9 mouse cellular contexts compared by ENCODE assay signal in genomic region chr15:5915261-5915660, GRCm38 (mm10).
DNase-seq lines count a peak whose midpoint lies in the region; ATAC-seq lines count a peak whose summit lies in the region.
"Had no signal": no experiment of that assay in that cellular context is flagged by ENCODE, and none has a peak within 500 bp of the region (broad histone marks: within the 10 kb centered on the region; RNA-seq: fewer than 3 reads in every experiment).

No protein-coding gene starts in this region.

- peak; percentile 64 for DNase-seq in forebrain, embryonic 14.5 days (ENCODE audit: low spot score)
- DNase-seq in midbrain, embryonic 14.5 days, result peak; percentile 84
- DNase-seq in midbrain, embryonic 10.5 days (ENCODE audit: low spot score), result no peak
- DNase-seq in ZHBTc4 (ENCODE audit: low read depth, low spot score), result peak; percentile 55
- peak; percentile 27 to 44 for DNase-seq in heart, postnatal 36 days

- H3K4me1 ChIP-seq in forebrain, embryonic 14.5 days (ENCODE audit: control insufficient read depth, insufficient read depth, low read length), result no peaks in the 10 kb centered on the region
- H3K4me1 ChIP-seq in forebrain, embryonic 16.5 days (replicated peaks; ENCODE audit: control insufficient read depth, insufficient read depth, low read length), result no peaks in the 10 kb centered on the region
- no peaks in the 10 kb centered on the region for H3K4me1 ChIP-seq in midbrain, embryonic 14.5 days (ENCODE audit: control insufficient read depth, insufficient read depth, low read length)
- no peaks in the 10 kb centered on the region for H3K4me1 ChIP-seq in midbrain, embryonic 10.5 days
- H3K4me1 ChIP-seq: heart, embryonic 13.5 days had no signal

- no peaks in the 10 kb centered on the region for H3K27me3 ChIP-seq in forebrain, embryonic 14.5 days (replicated peaks; ENCODE audit: control insufficient read depth, insufficient read depth, low read length)
- no peaks in the 10 kb centered on the region for H3K27me3 ChIP-seq in forebrain, embryonic 16.5 days (replicated peaks; ENCODE audit: control insufficient read depth, insufficient read depth, low read length)
- no peaks in the 10 kb centered on the region for H3K27me3 ChIP-seq in midbrain, embryonic 14.5 days (ENCODE audit: control insufficient read depth, insufficient read depth, low read length)
- H3K27me3 ChIP-seq in midbrain, embryonic 10.5 days (ENCODE audit: low read depth, poor library complexity, severe bottlenecking), result no peaks in the 10 kb centered on the region
- H3K27me3 ChIP-seq: heart, embryonic 13.5 days had no signal

- no peaks in the 10 kb centered on the region for H3K36me3 ChIP-seq in forebrain, embryonic 14.5 days (ENCODE audit: control insufficient read depth, insufficient read depth, low read length)
- H3K36me3 ChIP-seq in forebrain, embryonic 16.5 days (ENCODE audit: control insufficient read depth, insufficient read depth), result no peaks in the 10 kb centered on the region
- no peaks in the 10 kb centered on the region for H3K36me3 ChIP-seq in midbrain, embryonic 14.5 days (ENCODE audit: control insufficient read depth, insufficient read depth, low read length)
- H3K36me3 ChIP-seq in midbrain, embryonic 10.5 days, result no peaks in the 10 kb centered on the region
- H3K36me3 ChIP-seq: heart, embryonic 13.5 days had no signal

- intact Hi-C loops in heart, postnatal 36 days (cut with DNase I), result loop anchor here (1.0 to 5.0 kb wide), 3 partner anchors 167 to 720 kb away; no protein-coding TSS in a partner anchor

- WGBS in forebrain, embryonic 14.5 days, result 7% methylated on average over 2 of the region's 2 CpGs
- 8% methylated on average over 2 of the region's 2 CpGs for WGBS in forebrain, embryonic 16.5 days
- 11% methylated on average over 2 of the region's 2 CpGs for WGBS in midbrain, embryonic 14.5 days
- 27% methylated on average over 2 of the region's 2 CpGs for WGBS in midbrain, embryonic 10.5 days

- no peak overlapping the region for H3K9ac ChIP-seq in forebrain, embryonic 14.5 days (ENCODE audit: low read length)
- no peak overlapping the region for H3K9ac ChIP-seq in forebrain, embryonic 16.5 days (replicated peaks; ENCODE audit: low read depth, low read length)
- no peak overlapping the region for H3K9ac ChIP-seq in midbrain, embryonic 14.5 days (replicated peaks; ENCODE audit: low read length)
- H3K9ac ChIP-seq: heart, embryonic 13.5 days had no signal

- no peak overlapping the region for H3K27ac ChIP-seq in forebrain, embryonic 14.5 days (ENCODE audit: low read depth, low read length)
- H3K27ac ChIP-seq in forebrain, embryonic 16.5 days (ENCODE audit: low read length), result no peak overlapping the region
- no peak overlapping the region for H3K27ac ChIP-seq in midbrain, embryonic 14.5 days (replicated peaks; ENCODE audit: low read depth, low read length)
- H3K27ac ChIP-seq in midbrain, embryonic 10.5 days (replicated peaks), result no peak overlapping the region
- H3K27ac ChIP-seq: heart, embryonic 13.5 days had no signal

- H3K4me3 ChIP-seq in forebrain, embryonic 14.5 days (ENCODE audit: low read depth, low read length), result no peak overlapping the region
- H3K4me3 ChIP-seq in forebrain, embryonic 16.5 days (replicated peaks; ENCODE audit: low read length), result no peak overlapping the region
- no peak overlapping the region for H3K4me3 ChIP-seq in midbrain, embryonic 14.5 days (replicated peaks; ENCODE audit: low read depth, low read length)
- no peak overlapping the region for H3K4me3 ChIP-seq in midbrain, embryonic 10.5 days
- H3K4me3 ChIP-seq: heart, embryonic 13.5 days had no signal

- peak; percentile 52; the same call in 1 of the 2 replicates for ATAC-seq in forebrain, embryonic 14.5 days
- no peak for ATAC-seq in forebrain, embryonic 16.5 days
- no peak for ATAC-seq in midbrain, embryonic 14.5 days (ENCODE audit: low FRiP score, low TSS enrichment)
- ATAC-seq in megakaryocyte, adult 5-6 weeks (ENCODE audit: poor library complexity, severe bottlenecking), result 0 out of 2 replicates have a peak, but pooled peaks have one; percentile 43
- ATAC-seq in monocyte, adult 5-6 weeks (replicated peaks; ENCODE audit: insufficient number of reproducible peaks, low FRiP score, low TSS enrichment, poor library complexity, severe bottlenecking), result no peak

- H3K9me3 ChIP-seq in forebrain, embryonic 14.5 days (replicated peaks; ENCODE audit: control insufficient read depth, low read length), result no peaks in the 10 kb centered on the region
- H3K9me3 ChIP-seq in forebrain, embryonic 16.5 days (ENCODE audit: control insufficient read depth, low read length), result no peaks in the 10 kb centered on the region
- no peaks in the 10 kb centered on the region for H3K9me3 ChIP-seq in midbrain, embryonic 14.5 days (ENCODE audit: control insufficient read depth, low read length)
- no peaks in the 10 kb centered on the region for H3K9me3 ChIP-seq in midbrain, embryonic 10.5 days (replicated peaks)
- H3K9me3 ChIP-seq: heart, embryonic 13.5 days had no signal

- no peak overlapping the region for H3K4me2 ChIP-seq in forebrain, embryonic 14.5 days (ENCODE audit: low read length)
- H3K4me2 ChIP-seq in forebrain, embryonic 16.5 days (ENCODE audit: low read length), result no peak overlapping the region
- no peak overlapping the region for H3K4me2 ChIP-seq in midbrain, embryonic 14.5 days (ENCODE audit: low read length)
- H3K4me2 ChIP-seq: heart, embryonic 13.5 days had no signal

Comparison
In these comparisons a context has a peak if more than half of its experiments do, and no peak if none do; other contexts are left out.
1. ATAC-seq: peak in forebrain, embryonic 14.5 days (single experiment) and megakaryocyte, adult 5-6 weeks (single experiment); none in forebrain, embryonic 16.5 days (single experiment), midbrain, embryonic 14.5 days (single experiment) and monocyte, adult 5-6 weeks (single experiment).